Mouse (Mus musculus) lung, postnatal 0 days (tissue): ENCODE data around the gene Clybl.

Experiments
- CTCF ChIP-seq: IDR thresholded peaks from 2 replicates; pipeline ENCODE4 v1.5.1; 2016; ENCODE audit warnings: antibody characterized with exemption, mild to moderate bottlenecking
- EP300 ChIP-seq: IDR thresholded peaks from 2 replicates; pipeline ENCODE4 v1.6.1; 2016; ENCODE audit warnings: antibody characterized with exemption, mild to moderate bottlenecking, control low read depth

DNA sequence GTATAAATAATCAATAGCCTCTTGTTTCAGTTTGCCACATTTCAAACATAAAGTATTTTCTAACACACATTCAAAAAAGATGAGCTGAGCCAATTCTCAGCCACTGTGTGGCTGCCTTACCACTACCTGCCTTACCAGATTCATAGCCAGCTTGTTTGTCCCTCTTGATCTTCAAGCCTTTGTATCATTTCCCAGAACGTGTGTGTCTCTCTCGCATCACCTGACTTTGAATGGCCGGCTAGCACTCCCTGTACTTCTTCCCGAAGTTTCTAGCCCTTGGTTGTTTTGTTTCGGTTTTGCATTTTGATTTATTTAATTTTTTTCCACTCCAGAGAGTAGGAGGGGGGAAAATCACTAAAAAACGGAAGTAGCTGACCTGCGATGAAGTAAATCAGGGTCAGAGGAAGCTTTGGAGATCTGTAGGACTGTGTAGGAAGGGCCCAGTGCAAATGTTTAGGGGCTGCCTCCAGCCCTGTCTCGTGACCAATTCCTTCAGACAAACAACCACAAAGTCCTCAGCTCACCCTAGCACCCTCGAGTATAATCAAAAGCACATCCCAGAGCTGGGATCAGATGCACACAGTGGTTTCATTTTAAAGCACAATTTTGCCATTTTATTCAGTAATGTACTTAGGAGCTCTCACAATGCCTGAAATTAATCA lies 195.1 kb downstream of the Clybl start:
- no peak for TF ChIP-seq EP300
- no peak for TF ChIP-seq CTCF
